Mouse (Mus musculus) testis, adult 10 weeks (tissue): ENCODE results near the gene Pde6h. TPM values are rescaled to one million over a fixed set of nuclear protein-coding genes. Genes with fewer than 3 reads are reported as not detected.

Experiments
- polyA plus RNA-seq: library from polyadenylated mRNA; stranded (reverse); fragments of 350-450 nt; fragmentation: Illumina TruSeq; extraction: RNeasy Lipid Tissue Mini Kit (QIAGEN cat#74804); gene quantifications from one replicate; pipeline ENCODE4 v1.2.3, GENCODE M21; 2014; ENCODE audit warnings: low read depth, low replicate concordance

Gene Pde6h
- polyA plus RNA-seq = 0.52 TPM

GRCm38 (mm10) chr6:136923532-136923931 lies at the start of gene Pde6h:
TSS of gene Pde6h (plus strand) at chr6:136923832.

GRCm38 (mm10) chr6:136875670-136876069 lies 48.0 kb upstream of the Pde6h start, which contains the start of gene Mgp:
TSS of gene Mgp (minus strand) at chr6:136875823.

DNA sequence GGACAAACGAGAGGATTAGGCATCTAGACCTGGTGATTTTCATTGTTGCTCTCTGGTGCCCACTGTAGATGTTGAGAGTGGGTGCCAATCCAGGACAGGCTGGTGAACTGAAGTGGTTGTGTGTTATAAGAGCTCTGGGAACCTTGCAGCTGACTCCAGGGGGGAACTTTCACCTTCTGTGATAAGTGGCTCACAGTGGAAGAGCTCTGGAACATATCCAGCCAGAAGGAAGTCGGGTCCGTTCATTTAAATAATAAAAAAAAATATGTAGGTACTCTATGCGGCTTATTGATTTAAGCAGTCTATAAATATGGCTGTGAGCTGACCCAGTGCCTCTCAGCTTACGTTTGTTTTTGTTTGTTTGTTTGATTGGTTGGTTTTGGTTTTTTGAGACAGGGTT lies 1.6 kb upstream of the Pde6h start, which contains the start of gene Erp27:
Gene Erp27 (minus strand): TSS at position 101 of the 400 bp plus-strand sequence.

GRCm38 (mm10) chr6:136941051-136942021 lies 17.7 kb downstream of the Pde6h start, which contains the start of gene Arhgdib:
TSS of gene Arhgdib (minus strand) at chr6:136941899.

Other genes starting within 250 kb of the Pde6h start
- gene Gucy2c, start 142.1 kb upstream of the Pde6h start, polyA plus RNA-seq = 0.56 TPM
- gene Hist4h4, start 119.4 kb upstream of the Pde6h start, polyA plus RNA-seq = 0.11 TPM
- 1.3 TPM for gene H2afj, start 115.6 kb upstream of the Pde6h start, polyA plus RNA-seq
- 215 TPM for gene BC049715, start 96.2 kb upstream of the Pde6h start, polyA plus RNA-seq
- 635 TPM for gene Wbp11, start 95.6 kb upstream of the Pde6h start, polyA plus RNA-seq
- gene Smco3, start 88.4 kb upstream of the Pde6h start, polyA plus RNA-seq = 0.22 TPM
- 0.84 TPM for gene Art4, start 66.1 kb upstream of the Pde6h start, polyA plus RNA-seq
- 8.0 TPM for gene Mgp, start 48.0 kb upstream of the Pde6h start, polyA plus RNA-seq
- not detected for gene Erp27, start 1.7 kb upstream of the Pde6h start, polyA plus RNA-seq
- gene Arhgdib, start 18.1 kb downstream of the Pde6h start, polyA plus RNA-seq = 4.3 TPM
- 7.6 TPM for gene Rerg, start 246.7 kb downstream of the Pde6h start, polyA plus RNA-seq